Mouse (Mus musculus) embryo, embryonic 11 days (tissue): Measurements from ENCODE around the gene Kidins220.
A peak's percentile ranks its signal among the peaks of the same experiment; 100 is the strongest.

ENCODE experiments used
- DNase-seq: peaks from one replicate; pipeline ENCODE4 v3.0.0-alpha.2; 2015

The Kidins220 gene

GRCm38 (mm10) chr12:24974446-24975114 lies at the start of gene Kidins220:
TSS of gene Kidins220 (plus strand) at chr12:24974925.
- DNase-seq: peak; percentile 96

GRCm38 (mm10) chr12:24925276-24925675 lies 49.4 kb upstream of the Kidins220 start:
- no peak for DNase-seq

DNA sequence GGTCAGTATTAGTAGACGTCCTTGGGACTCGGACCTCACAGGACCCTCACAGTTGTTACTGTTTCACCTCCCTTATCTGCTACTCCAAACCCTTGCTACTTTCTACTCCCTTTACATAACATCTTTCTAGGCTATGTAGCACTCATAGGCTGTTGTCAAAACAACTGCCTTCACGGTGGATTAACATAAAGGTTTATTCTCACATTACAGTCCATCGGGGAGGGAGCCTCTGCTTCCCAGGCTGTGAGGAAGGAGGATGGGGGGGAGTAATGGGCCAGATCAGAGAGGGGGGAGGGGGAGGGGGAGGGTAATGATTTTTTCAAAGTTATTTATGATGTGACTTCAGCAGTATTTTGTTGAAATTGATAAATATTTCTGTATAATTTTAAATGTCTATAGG lies 49.0 kb upstream of the Kidins220 start:
- peak; percentile 34 for DNase-seq

- DNase-seq: no peak
Measured at GRCm38 (mm10) chr12:24928051-24928748, 46.5 kb upstream of the Kidins220 start.

DNA sequence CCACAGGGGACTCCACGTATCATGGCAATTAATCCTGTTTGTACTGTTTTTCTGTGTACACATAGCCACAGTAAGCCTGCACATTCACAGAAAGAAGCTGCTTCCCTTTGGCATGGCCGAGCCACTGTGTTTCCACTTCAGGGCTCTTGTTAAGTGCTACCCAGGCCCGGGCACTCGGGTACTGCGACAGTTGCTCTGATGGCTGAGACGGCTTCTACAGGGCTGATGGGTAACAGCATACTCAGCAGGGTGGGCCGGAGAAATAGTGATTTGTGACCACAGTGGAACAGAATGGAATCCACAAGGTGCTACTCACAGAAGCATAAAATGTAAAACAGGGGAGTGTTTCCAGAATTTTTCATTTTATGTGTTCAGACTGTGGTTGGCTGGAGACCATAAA lies 45.7 kb upstream of the Kidins220 start:
- no peak for DNase-seq

GRCm38 (mm10) chr12:24930760-24931159 lies 44.0 kb upstream of the Kidins220 start:
- no peak for DNase-seq

GRCm38 (mm10) chr12:24932120-24932519 lies 42.6 kb upstream of the Kidins220 start:
- DNase-seq: no peak

DNA sequence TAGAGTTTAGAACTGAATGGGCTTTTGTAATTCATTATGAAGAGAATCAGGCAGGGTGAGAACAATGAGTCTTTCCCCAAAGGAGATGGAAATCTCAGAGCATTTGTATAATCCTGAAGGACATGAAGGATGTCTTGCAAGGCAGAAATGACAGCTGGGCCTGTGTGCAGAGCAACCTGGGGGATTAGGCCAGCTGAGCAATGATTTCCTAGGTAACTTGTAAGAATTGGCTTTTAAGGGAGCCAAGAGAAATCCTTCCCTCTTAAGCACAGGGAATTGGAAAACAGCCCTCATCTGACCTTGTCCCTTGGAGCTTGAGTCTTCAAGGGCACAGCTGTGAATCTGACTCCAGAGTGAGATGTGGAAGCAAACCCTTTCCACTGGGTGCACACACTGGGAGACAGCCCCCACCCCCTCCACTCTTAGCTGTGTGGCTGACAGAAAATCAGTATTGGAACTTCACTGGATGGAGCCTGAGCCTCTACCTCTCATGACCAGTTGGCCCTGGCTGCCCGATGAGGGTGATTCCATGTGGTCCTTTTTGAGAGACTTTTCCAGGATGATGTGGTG lies 41.4 kb upstream of the Kidins220 start:
- peak; percentile 7 for DNase-seq

GRCm38 (mm10) chr12:24933996-24934395 lies 40.7 kb upstream of the Kidins220 start:
- no peak for DNase-seq

- no peak for DNase-seq
Measured at GRCm38 (mm10) chr12:24936281-24936680, 38.4 kb upstream of the Kidins220 start.

DNA sequence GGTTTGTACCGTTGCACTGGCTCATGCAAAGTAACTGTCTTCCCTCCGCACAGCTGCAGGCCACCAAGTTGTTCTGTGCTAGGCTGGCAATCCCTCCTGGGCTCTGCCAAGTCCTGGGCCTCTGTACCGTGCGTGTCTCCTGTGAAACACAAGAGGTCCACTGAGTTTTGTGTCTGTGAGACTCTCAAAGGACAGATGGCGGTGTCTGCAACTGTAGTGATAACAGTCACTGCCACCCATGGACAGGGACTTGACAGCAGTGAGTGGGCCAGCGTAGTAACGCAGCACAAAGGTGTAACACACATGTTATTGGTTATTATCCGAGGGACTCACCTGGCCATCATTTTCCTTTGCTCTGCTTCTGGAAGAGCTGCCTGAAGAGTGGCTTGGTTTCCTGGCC lies 35.4 kb upstream of the Kidins220 start:
- no peak for DNase-seq

DNA sequence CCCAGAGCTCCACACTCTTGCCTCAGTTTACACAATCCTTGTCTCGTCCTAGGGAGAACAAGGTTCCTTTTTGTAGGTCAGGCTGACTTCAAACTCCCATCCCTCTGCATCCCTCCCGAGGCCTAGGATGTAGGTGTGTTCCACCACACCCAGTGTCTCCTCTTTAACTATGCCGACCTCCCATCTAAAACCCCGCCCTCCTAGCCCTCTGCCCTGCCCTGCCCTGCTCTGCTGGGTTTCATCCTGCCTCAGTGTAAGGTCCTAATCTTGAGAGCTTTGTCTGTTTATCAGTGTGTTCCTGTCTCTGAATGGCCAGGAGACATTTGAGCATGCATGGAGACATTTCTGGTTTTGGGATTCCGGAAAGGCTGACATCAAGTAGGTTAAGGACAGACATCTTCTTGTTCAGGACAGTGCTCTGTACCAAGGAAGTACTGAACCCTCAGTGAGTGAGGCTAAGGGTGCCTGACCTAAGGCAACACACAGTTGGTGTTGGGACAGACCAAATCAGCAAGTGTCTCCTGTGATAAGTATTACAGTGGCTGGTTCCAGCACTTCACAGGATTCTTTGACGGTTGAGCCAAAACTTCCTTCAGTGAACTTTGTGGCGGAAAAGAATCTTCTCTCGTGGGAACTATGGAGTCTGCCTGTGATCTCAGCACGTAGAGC lies 32.0 kb upstream of the Kidins220 start:
- no peak for DNase-seq

DNA sequence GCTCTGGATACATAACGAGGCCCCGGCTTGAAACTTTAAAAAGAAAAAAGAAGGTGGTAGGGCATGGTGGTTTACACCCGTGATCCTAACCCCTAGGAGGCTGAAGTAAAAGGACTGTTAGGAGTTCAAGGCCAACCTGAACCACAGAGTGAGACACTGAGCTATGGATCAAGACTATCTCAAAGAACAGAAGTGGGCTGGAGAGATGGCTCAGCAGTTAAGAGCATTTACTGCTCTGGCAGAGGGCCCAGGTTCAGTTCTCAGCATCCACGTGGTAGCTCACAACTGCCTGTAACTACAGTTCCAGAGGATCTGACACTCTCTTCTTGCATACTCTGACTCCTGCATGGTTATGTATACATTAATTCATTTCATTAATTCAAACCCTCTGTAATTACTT lies 31.3 kb upstream of the Kidins220 start:
- no peak for DNase-seq

DNA sequence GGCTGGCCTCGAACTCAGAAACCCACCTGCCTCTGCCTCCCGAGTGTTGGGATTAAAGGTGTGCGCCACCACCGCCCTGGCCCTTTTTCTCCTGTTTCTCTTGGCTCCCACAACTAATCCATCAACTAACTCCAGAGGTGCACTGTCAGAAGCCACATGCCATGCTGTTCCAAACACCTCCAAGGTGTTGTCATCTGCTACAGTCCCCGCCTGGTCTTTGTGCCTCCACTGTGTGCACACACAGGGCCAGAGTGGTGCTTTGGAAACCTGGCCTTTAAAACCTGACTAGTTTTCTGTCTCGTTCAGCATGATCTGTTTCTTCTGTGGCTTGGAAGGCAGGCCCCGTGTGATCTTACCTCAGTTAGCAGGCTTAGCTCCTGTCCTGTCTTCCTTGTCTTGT lies 30.1 kb upstream of the Kidins220 start:
- no peak for DNase-seq

DNA sequence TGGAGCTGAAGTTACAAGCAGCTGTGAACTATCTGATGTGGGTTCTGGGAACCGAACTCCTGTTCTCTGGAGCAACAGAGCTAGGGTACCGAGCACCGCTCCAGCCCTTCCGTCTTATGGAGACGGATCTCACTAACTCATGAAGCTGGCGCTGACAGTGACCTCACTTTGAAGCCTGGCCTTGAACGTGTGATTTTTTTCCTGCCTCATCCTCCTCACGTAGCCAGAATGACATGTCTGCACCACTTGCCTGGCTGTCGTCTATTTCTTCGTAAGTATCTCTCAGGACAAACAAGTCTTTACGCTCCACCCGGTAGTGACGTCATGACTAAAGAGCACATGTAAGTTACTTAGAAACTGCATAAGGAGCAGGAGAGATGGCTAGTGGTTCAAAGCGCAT lies 27.7 kb upstream of the Kidins220 start:
- DNase-seq: no peak

DNA sequence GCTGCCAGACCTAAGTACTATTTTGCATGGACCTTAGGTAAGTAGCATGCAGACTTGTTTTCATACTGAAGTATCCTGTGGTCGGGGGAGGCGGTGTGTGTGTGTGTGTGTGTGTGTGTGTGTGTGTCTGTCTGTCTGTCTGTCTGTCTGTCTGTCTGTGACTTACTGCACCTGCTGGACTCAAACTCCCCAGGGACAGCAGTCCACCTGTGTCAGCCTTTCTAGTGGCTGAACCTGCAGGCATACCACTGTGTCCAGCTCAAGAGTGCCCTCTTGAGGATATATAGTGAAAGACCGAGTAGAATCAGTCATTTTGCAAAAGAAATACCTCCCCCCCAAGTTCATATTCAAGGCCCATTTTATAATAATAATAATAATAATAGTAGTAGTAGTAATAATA lies 26.4 kb upstream of the Kidins220 start:
- DNase-seq: peak; percentile 73

GRCm38 (mm10) chr12:24950376-24951046 lies 24.2 kb upstream of the Kidins220 start:
- DNase-seq: no peak

DNA sequence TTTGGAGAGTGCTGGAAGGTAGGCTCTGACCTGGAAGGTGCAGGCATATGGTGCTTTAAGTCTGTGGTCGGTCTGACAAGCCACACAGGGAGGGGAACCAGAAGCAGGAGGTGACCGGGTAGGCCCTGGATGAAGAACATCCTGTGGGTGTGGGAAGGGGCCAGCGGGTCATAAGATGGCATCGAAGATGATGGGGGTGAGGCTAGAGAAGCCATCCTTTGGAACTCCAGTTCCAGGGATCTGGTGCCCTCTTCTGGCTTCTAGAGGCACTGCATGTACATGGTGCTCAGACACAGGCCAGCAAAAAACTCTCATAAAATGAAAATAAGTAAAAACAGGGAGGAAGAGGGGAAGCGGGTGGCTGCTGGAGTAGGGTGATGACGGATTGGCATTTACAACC lies 22.6 kb upstream of the Kidins220 start:
- DNase-seq: peak; percentile 70

DNA sequence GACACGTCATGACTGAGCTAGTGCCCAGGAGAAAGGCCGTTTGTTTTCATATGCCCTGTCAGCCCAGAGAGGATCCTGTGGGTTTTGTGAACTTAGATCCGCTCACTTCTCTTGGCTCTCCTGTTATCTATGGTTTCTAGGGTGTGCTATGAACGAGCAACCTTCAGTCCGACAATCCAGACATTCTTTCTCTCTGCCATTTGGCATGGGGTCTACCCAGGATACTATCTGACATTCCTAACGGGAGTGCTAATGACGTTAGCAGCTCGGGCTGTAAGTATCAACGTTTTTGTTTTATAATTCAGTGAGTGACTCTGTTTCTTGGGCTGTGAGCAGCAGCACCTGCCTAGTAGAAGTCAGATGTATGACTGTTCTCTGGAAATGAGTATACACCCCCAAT lies 19.6 kb upstream of the Kidins220 start:
- no peak for DNase-seq

DNA sequence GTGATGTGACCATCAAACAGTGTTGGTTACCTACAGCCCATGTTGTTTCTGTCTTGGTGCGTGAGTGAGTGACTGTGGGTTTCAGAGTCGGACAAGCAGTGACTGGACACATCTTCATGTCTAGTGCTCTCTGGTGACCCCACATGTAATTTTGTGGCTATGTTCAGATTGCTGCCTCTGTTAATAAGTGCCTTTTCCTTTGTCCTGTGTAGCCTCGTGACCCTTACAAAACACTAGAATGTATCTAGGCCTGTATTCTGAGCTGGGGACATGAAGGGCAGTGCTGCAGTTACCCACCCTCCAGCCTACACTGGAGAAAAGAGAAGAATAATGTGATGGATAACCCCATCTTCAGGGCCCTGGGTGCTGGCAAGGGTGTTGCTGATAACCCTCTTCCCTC lies 16.2 kb upstream of the Kidins220 start:
- DNase-seq: no peak

GRCm38 (mm10) chr12:24961821-24962220 lies 12.9 kb upstream of the Kidins220 start:
- DNase-seq: no peak

GRCm38 (mm10) chr12:24962362-24962967 lies 12.3 kb upstream of the Kidins220 start:
- DNase-seq: no peak
